8 mouse cellular contexts compared by ENCODE assay signal in genomic region chr7:107594325-107594856, GRCm38 (mm10). TPM values are rescaled to one million over a fixed set of nuclear protein-coding genes. Genes with fewer than 3 reads are reported as not detected.
DNase-seq lines count a peak whose midpoint lies in the region; ATAC-seq lines count a peak whose summit lies in the region.

No protein-coding gene starts in this region.

- DNase-seq in adrenal gland, adult (ENCODE audit: inconsistent age in 2 of 2, low spot score in 1 of 2), result peak; percentile 65 to 88
- DNase-seq in cerebellum, postnatal 10 days, result peak; percentile 68 to 73
- peak; percentile 11 to 26 for DNase-seq in frontal cortex, postnatal 14 days (ENCODE audit: low spot score in 2 of 2)
- DNase-seq in hindbrain, embryonic 14.5 days (ENCODE audit: low spot score), result peak; percentile 63
- DNase-seq in left cerebral cortex, adult 11 months (ENCODE audit: low spot score), result peak; percentile 38
- peak; percentile 68 for DNase-seq in lung, postnatal 25 days (ENCODE audit: low spot score)
- peak; percentile 30 to 49 for DNase-seq in right cerebral cortex, adult 2 months (ENCODE audit: low spot score in 2 of 2)
- peak; percentile 73 for DNase-seq in yolk sac, embryonic 10.5 days (ENCODE audit: low spot score)

- H3K27ac ChIP-seq in hindbrain, embryonic 14.5 days, result no peak overlapping the region

- WGBS in hindbrain, embryonic 14.5 days, result 1% methylated on average over 16 of the region's 16 CpGs

- peak overlapping the region; percentile 63 for H3K9ac ChIP-seq in hindbrain, embryonic 14.5 days

- peak overlapping the region; percentile 40 for H3K4me3 ChIP-seq in hindbrain, embryonic 14.5 days (replicated peaks; ENCODE audit: low read length)

- 0 out of 2 replicates have a peak, but pooled peaks cover 6% of the 10 kb centered on the region for H3K27me3 ChIP-seq in hindbrain, embryonic 14.5 days (ENCODE audit: control insufficient read depth, insufficient read depth, low read length)

- no peaks in the 10 kb centered on the region for H3K36me3 ChIP-seq in hindbrain, embryonic 14.5 days (replicated peaks; ENCODE audit: control insufficient read depth, insufficient read depth)

- no peaks in the 10 kb centered on the region for H3K9me3 ChIP-seq in hindbrain, embryonic 14.5 days (ENCODE audit: control insufficient read depth, low read length)

- peak; percentile 69; the same call in 1 of the 2 replicates for ATAC-seq in hindbrain, embryonic 14.5 days (ENCODE audit: low FRiP score)

- H3K4me2 ChIP-seq in hindbrain, embryonic 14.5 days (replicated peaks), result peak overlapping the region; percentile 88

- peaks cover 9% of the 10 kb centered on the region; the same call in 1 of the 2 replicates for H3K4me1 ChIP-seq in hindbrain, embryonic 14.5 days (replicated peaks; ENCODE audit: control insufficient read depth, insufficient read depth, low read length)

RNA-seq across cellular contexts. Expression of gene Ppfibp2, which starts 0.6 kb away (rescaled TPM):
- 3.1 and 3.9 TPM in 2 replicates for polyA plus RNA-seq in hindbrain, embryonic 14.5 days (2014; fragmentation: Nextera tagmentation; extraction: Ambion mirVana)

RNA-seq across cellular contexts. Expression of gene Olfml1, which starts 27.1 kb away (rescaled TPM):
- 5.0 and 5.2 TPM in 2 replicates for polyA plus RNA-seq in hindbrain, embryonic 14.5 days (2014; fragmentation: Nextera tagmentation; extraction: Ambion mirVana)

RNA-seq across cellular contexts. Expression of gene 5330417H12Rik, which starts 30.6 kb away (rescaled TPM):
- not detected in 2 replicates for polyA plus RNA-seq in hindbrain, embryonic 14.5 days (2014; fragmentation: Nextera tagmentation; extraction: Ambion mirVana)

Comparison
In these comparisons a context has a peak if more than half of its experiments do, and no peak if none do; other contexts are left out.
1. DNase-seq: peak in every context shown above with its lines; median percentile 76 in adrenal gland, adult; 73 in yolk sac, embryonic 10.5 days; 70 in cerebellum, postnatal 10 days; 68 in lung, postnatal 25 days; 63 in hindbrain, embryonic 14.5 days; 40 in right cerebral cortex, adult 2 months; 38 in left cerebral cortex, adult 11 months; 18 in frontal cortex, postnatal 14 days.